22 mouse cellular contexts compared by ENCODE assay signal in genomic region chr14:51941577-51941976, GRCm38 (mm10). TPM values are rescaled to one million over a fixed set of nuclear protein-coding genes. Genes with fewer than 3 reads are reported as not detected.
A peak's percentile ranks its signal among the peaks of the same experiment; 100 is the strongest.
DNase-seq lines count a peak whose midpoint lies in the region; ATAC-seq lines count a peak whose summit lies in the region.
"Had no signal": no experiment of that assay in that cellular context is flagged by ENCODE, and none has a peak within 500 bp of the region (broad histone marks: within the 10 kb centered on the region; RNA-seq: fewer than 3 reads in every experiment).

No protein-coding gene starts in this region.

- no peak for ATAC-seq in embryonic facial prominence, embryonic 12.5 days (ENCODE audit: insufficient number of reproducible peaks, insufficient read depth, low FRiP score, low TSS enrichment)
- ATAC-seq in liver, embryonic 15.5 days (ENCODE audit: insufficient read depth), result peak; percentile 56; the same call in 1 of the 2 replicates
- ATAC-seq: activated CD4-positive, CD25-positive, alpha-beta regulatory T cell, adult 4 months; forebrain, postnatal 0 days; Patski had no signal

- DNase-seq in heart, embryonic 10.5 days (ENCODE audit: low spot score), result no peak
- no peak for DNase-seq in heart, adult 18-20 months
- DNase-seq in 416B (ENCODE audit: low read depth), result peak; percentile 16
- no peak for DNase-seq in cerebellum, adult 9-11 months
- no peak for DNase-seq in neural tube, embryonic 10.5 days (ENCODE audit: extremely low spot score, low spot score)
- DNase-seq: cerebellum, postnatal 10 days; forebrain, postnatal 0 days had no signal

- H3K36me3 ChIP-seq in heart, embryonic 10.5 days, result no peaks in the 10 kb centered on the region
- H3K36me3 ChIP-seq in embryonic facial prominence, embryonic 12.5 days, result no peaks in the 10 kb centered on the region
- H3K36me3 ChIP-seq in liver, embryonic 15.5 days (replicated peaks), result no peaks in the 10 kb centered on the region
- H3K36me3 ChIP-seq: hindbrain, embryonic 12.5 days; limb, embryonic 15.5 days had no signal

- H3K4me1 ChIP-seq in heart, embryonic 10.5 days, result peaks cover 13% of the 10 kb centered on the region
- peaks cover 8% of the 10 kb centered on the region for H3K4me1 ChIP-seq in embryonic facial prominence, embryonic 12.5 days
- H3K4me1 ChIP-seq in liver, embryonic 15.5 days (replicated peaks), result peaks cover 12% of the 10 kb centered on the region

- no peaks in the 10 kb centered on the region for H3K27me3 ChIP-seq in heart, embryonic 10.5 days (ENCODE audit: insufficient read depth, poor library complexity, severe bottlenecking)
- no peaks in the 10 kb centered on the region for H3K27me3 ChIP-seq in embryonic facial prominence, embryonic 12.5 days
- no peaks in the 10 kb centered on the region for H3K27me3 ChIP-seq in liver, embryonic 15.5 days
- H3K27me3 ChIP-seq: hindbrain, embryonic 12.5 days; limb, embryonic 15.5 days; Patski had no signal

- H3K27ac ChIP-seq in heart, embryonic 10.5 days, result 0 out of 2 replicates have a peak overlapping the region, but pooled peaks have one; percentile 10
- H3K27ac ChIP-seq in embryonic facial prominence, embryonic 12.5 days, result no peak overlapping the region
- H3K27ac ChIP-seq in liver, embryonic 15.5 days (replicated peaks), result 0 out of 2 replicates have a peak overlapping the region, but pooled peaks have one; percentile 11
- H3K27ac ChIP-seq: hindbrain, embryonic 12.5 days; limb, embryonic 15.5 days had no signal

- no peaks in the 10 kb centered on the region; the same call in 1 of the 2 replicates for H3K9me3 ChIP-seq in heart, embryonic 10.5 days
- peaks cover 4% of the 10 kb centered on the region; the same call in 1 of the 2 replicates for H3K9me3 ChIP-seq in embryonic facial prominence, embryonic 12.5 days
- no peaks in the 10 kb centered on the region for H3K9me3 ChIP-seq in liver, embryonic 15.5 days (replicated peaks)
- H3K9me3 ChIP-seq: hindbrain, embryonic 12.5 days; limb, embryonic 15.5 days had no signal

- 0 out of 2 replicates have a peak overlapping the region, but pooled peaks have one; percentile 2 for H3K4me2 ChIP-seq in embryonic facial prominence, embryonic 12.5 days (replicated peaks)
- H3K4me2 ChIP-seq in liver, embryonic 15.5 days, result peak overlapping the region; percentile 21; the same call in 1 of the 2 replicates
- H3K4me2 ChIP-seq: hindbrain, embryonic 12.5 days; limb, embryonic 15.5 days had no signal

- 67% methylated on average over 9 of the region's 9 CpGs for WGBS in heart, embryonic 10.5 days
- 42% methylated on average over 9 of the region's 9 CpGs for WGBS in embryonic facial prominence, embryonic 12.5 days
- WGBS in liver, embryonic 15.5 days (ENCODE audit: insufficient replicate concordance), result 47% methylated on average over 9 of the region's 9 CpGs

- no peak overlapping the region for H3K9ac ChIP-seq in embryonic facial prominence, embryonic 12.5 days
- no peak overlapping the region for H3K9ac ChIP-seq in liver, embryonic 15.5 days
- H3K9ac ChIP-seq: forebrain, postnatal 0 days; hindbrain, embryonic 12.5 days; limb, embryonic 15.5 days had no signal

- H3K4me3 ChIP-seq in heart, embryonic 10.5 days, result no peak overlapping the region
- H3K4me3 ChIP-seq in embryonic facial prominence, embryonic 12.5 days, result no peak overlapping the region
- no peak overlapping the region for H3K4me3 ChIP-seq in liver, embryonic 15.5 days (replicated peaks)
- H3K4me3 ChIP-seq: hindbrain, embryonic 12.5 days; limb, embryonic 15.5 days had no signal

RNA-seq across cellular contexts. Expression of gene Rnase13, which starts 19.0 kb away (rescaled TPM):
- not detected in 2 replicates for polyA plus RNA-seq in heart, embryonic 10.5 days (2016; fragmentation: Nextera tagmentation; extraction: Ambion mirVana)
- total RNA-seq in heart, adult 18-20 months (2021), result not detected
- not detected in 2 replicates for polyA plus RNA-seq in embryonic facial prominence, embryonic 12.5 days (2016; fragmentation: Nextera tagmentation; extraction: Ambion mirVana)
- not detected in 2 replicates for polyA plus RNA-seq in liver, embryonic 15.5 days (2015; fragmentation: Nextera tagmentation; extraction: Ambion mirVana)
- total RNA-seq: forebrain, postnatal 0 days; gastrocnemius, postnatal 14 days; heart, adult 8-10 months; layer of hippocampus, postnatal 10 days; left cerebral cortex, postnatal 14 days; megakaryocyte-erythroid progenitor cell, adult 5-6 weeks had no signal
- polyA plus RNA-seq: activated CD4-positive, CD25-positive, alpha-beta regulatory T cell, adult 4 months; C2C12; forebrain, postnatal 0 days; heart, postnatal 0 days; hindbrain, embryonic 12.5 days; intestine, embryonic 14.5 days; limb, embryonic 15.5 days; neural tube, embryonic 14.5 days; Patski had no signal

RNA-seq across cellular contexts. Expression of gene Tppp2, which starts 23.4 kb away (rescaled TPM):
- polyA plus RNA-seq in heart, embryonic 10.5 days (2016; fragmentation: Nextera tagmentation; extraction: Ambion mirVana), result not detected in 2 replicates
- total RNA-seq in heart, adult 18-20 months (2021), result not detected
- not detected in 2 replicates for polyA plus RNA-seq in embryonic facial prominence, embryonic 12.5 days (2016; fragmentation: Nextera tagmentation; extraction: Ambion mirVana)
- not detected in 2 replicates for polyA plus RNA-seq in liver, embryonic 15.5 days (2015; fragmentation: Nextera tagmentation; extraction: Ambion mirVana)
- total RNA-seq: forebrain, postnatal 0 days; heart, adult 8-10 months; layer of hippocampus, postnatal 10 days; left cerebral cortex, postnatal 14 days; megakaryocyte-erythroid progenitor cell, adult 5-6 weeks had no signal
- polyA plus RNA-seq: activated CD4-positive, CD25-positive, alpha-beta regulatory T cell, adult 4 months; C2C12; forebrain, postnatal 0 days; heart, postnatal 0 days; hindbrain, embryonic 12.5 days; limb, embryonic 15.5 days; neural tube, embryonic 14.5 days; Patski had no signal

RNA-seq across cellular contexts. Expression of gene Ndrg2, which starts 27.6 kb away (rescaled TPM):
- 92.7 and 155 TPM in 2 replicates for polyA plus RNA-seq in heart, embryonic 10.5 days (2016; fragmentation: Nextera tagmentation; extraction: Ambion mirVana)
- 1,000 to 10,000 TPM; 1,486 to 1,502 TPM for total RNA-seq in heart, adult 18-20 months (2021)
- 30.9 and 37.1 TPM in 2 replicates for polyA plus RNA-seq in embryonic facial prominence, embryonic 12.5 days (2016; fragmentation: Nextera tagmentation; extraction: Ambion mirVana)
- polyA plus RNA-seq in liver, embryonic 15.5 days (2015; fragmentation: Nextera tagmentation; extraction: Ambion mirVana), result 39.7 and 47.6 TPM in 2 replicates

RNA-seq across cellular contexts. Expression of gene Arhgef40, which starts 42.9 kb away (rescaled TPM):
- 72.3 and 86.4 TPM in 2 replicates for polyA plus RNA-seq in heart, embryonic 10.5 days (2016; fragmentation: Nextera tagmentation; extraction: Ambion mirVana)
- total RNA-seq in heart, adult 18-20 months (2021), result 10 to 100 TPM; 24.1 to 25.2 TPM
- 204 and 214 TPM in 2 replicates for polyA plus RNA-seq in embryonic facial prominence, embryonic 12.5 days (2016; fragmentation: Nextera tagmentation; extraction: Ambion mirVana)
- polyA plus RNA-seq in liver, embryonic 15.5 days (2015; fragmentation: Nextera tagmentation; extraction: Ambion mirVana), result 14.0 and 16.3 TPM in 2 replicates
- polyA plus RNA-seq: activated CD4-positive, CD25-positive, alpha-beta regulatory T cell, adult 4 months had no signal

RNA-seq across cellular contexts. Expression of gene Slc39a2, which starts 48.9 kb away (rescaled TPM):
- 0.53 and 0.63 TPM in 2 replicates for polyA plus RNA-seq in heart, embryonic 10.5 days (2016; fragmentation: Nextera tagmentation; extraction: Ambion mirVana)
- under 1 TPM in 1 of 2 experiments, not detected in 1; 0.26 TPM for total RNA-seq in heart, adult 18-20 months (2021)
- polyA plus RNA-seq in embryonic facial prominence, embryonic 12.5 days (2016; fragmentation: Nextera tagmentation; extraction: Ambion mirVana), result 1.4 and 1.5 TPM in 2 replicates
- polyA plus RNA-seq in liver, embryonic 15.5 days (2015; fragmentation: Nextera tagmentation; extraction: Ambion mirVana), result 0.08 and 0.09 TPM in 2 replicates
